Mouse (Mus musculus): ENCODE measurements around the gene Ganab. TPM values are rescaled to one million over a fixed set of nuclear protein-coding genes. Genes with fewer than 3 reads are reported as not detected.

Gene Ganab
- total RNA-seq, 1 experiment from 2014 or later, result 57.5 TPM

GRCm38 (mm10) chr19:8920836-8921291 is 23.0 kb downstream of the Ganab start:
- ATAC-seq (replicated peaks; ENCODE audit: insufficient number of reproducible peaks, low FRiP score, low TSS enrichment, poor library complexity, severe bottlenecking), result no peak; the same call in 1 of the 2 replicates

- ATAC-seq (replicated peaks; ENCODE audit: insufficient number of reproducible peaks, low FRiP score, low TSS enrichment, poor library complexity, severe bottlenecking), result no peak
Observed at GRCm38 (mm10) chr19:8921741-8922140, 23.9 kb downstream of the Ganab start.

GRCm38 (mm10) chr19:8926766-8927165 is 28.9 kb downstream of the Ganab start:
- ATAC-seq (replicated peaks; ENCODE audit: insufficient number of reproducible peaks, low FRiP score, low TSS enrichment, poor library complexity, severe bottlenecking), result no peak

GRCm38 (mm10) chr19:8927891-8928525 is 30.1 kb downstream of the Ganab start:
- no peak for ATAC-seq (replicated peaks; ENCODE audit: insufficient number of reproducible peaks, low FRiP score, low TSS enrichment, poor library complexity, severe bottlenecking)

GRCm38 (mm10) chr19:8928689-8929223 is 30.9 kb downstream of the Ganab start:
- ATAC-seq (replicated peaks; ENCODE audit: insufficient number of reproducible peaks, low FRiP score, low TSS enrichment, poor library complexity, severe bottlenecking), result no peak; the same call in 1 of the 2 replicates

GRCm38 (mm10) chr19:8929224-8930088 is 31.6 kb downstream of the Ganab start, which contains the start of the genes Rom1 and Eml3:
TSS of gene Rom1 (minus strand) at chr19:8929356.
TSS of gene Eml3 (plus strand) at chr19:8929552.
- ATAC-seq (replicated peaks; ENCODE audit: insufficient number of reproducible peaks, low FRiP score, low TSS enrichment, poor library complexity, severe bottlenecking), result peak; percentile 89

- no peak for ATAC-seq (replicated peaks; ENCODE audit: insufficient number of reproducible peaks, low FRiP score, low TSS enrichment, poor library complexity, severe bottlenecking)
Observed at GRCm38 (mm10) chr19:8930117-8930516, 32.2 kb downstream of the Ganab start.

GRCm38 (mm10) chr19:8930771-8931170 is 32.9 kb downstream of the Ganab start:
- ATAC-seq (replicated peaks; ENCODE audit: insufficient number of reproducible peaks, low FRiP score, low TSS enrichment, poor library complexity, severe bottlenecking), result no peak

- no peak for ATAC-seq (replicated peaks; ENCODE audit: insufficient number of reproducible peaks, low FRiP score, low TSS enrichment, poor library complexity, severe bottlenecking)
Observed at GRCm38 (mm10) chr19:8936736-8937135, 38.9 kb downstream of the Ganab start.

GRCm38 (mm10) chr19:8940526-8941133 is 42.8 kb downstream of the Ganab start:
- ATAC-seq (replicated peaks; ENCODE audit: insufficient number of reproducible peaks, low FRiP score, low TSS enrichment, poor library complexity, severe bottlenecking), result no peak

- ATAC-seq (replicated peaks; ENCODE audit: insufficient number of reproducible peaks, low FRiP score, low TSS enrichment, poor library complexity, severe bottlenecking), result no peak
Observed at GRCm38 (mm10) chr19:8941136-8941514, 43.3 kb downstream of the Ganab start.

- ATAC-seq (replicated peaks; ENCODE audit: insufficient number of reproducible peaks, low FRiP score, low TSS enrichment, poor library complexity, severe bottlenecking), result peak; percentile 92
Observed at GRCm38 (mm10) chr19:8941515-8942217, 43.8 kb downstream of the Ganab start, which contains the start of gene Mta2. TSS of gene Mta2 (plus strand) at chr19:8941875.

- ATAC-seq (replicated peaks; ENCODE audit: insufficient number of reproducible peaks, low FRiP score, low TSS enrichment, poor library complexity, severe bottlenecking), result no peak
Observed at GRCm38 (mm10) chr19:8942276-8942964, 44.5 kb downstream of the Ganab start.

- ATAC-seq (replicated peaks; ENCODE audit: insufficient number of reproducible peaks, low FRiP score, low TSS enrichment, poor library complexity, severe bottlenecking), result no peak
Observed at GRCm38 (mm10) chr19:8943047-8943446, 45.2 kb downstream of the Ganab start.

GRCm38 (mm10) chr19:8944062-8944461 is 46.2 kb downstream of the Ganab start:
- no peak for ATAC-seq (replicated peaks; ENCODE audit: insufficient number of reproducible peaks, low FRiP score, low TSS enrichment, poor library complexity, severe bottlenecking)

- ATAC-seq (replicated peaks; ENCODE audit: insufficient number of reproducible peaks, low FRiP score, low TSS enrichment, poor library complexity, severe bottlenecking), result no peak
Observed at GRCm38 (mm10) chr19:8944750-8945149, 46.9 kb downstream of the Ganab start.

GRCm38 (mm10) chr19:8945251-8945650 is 47.4 kb downstream of the Ganab start:
- no peak for ATAC-seq (replicated peaks; ENCODE audit: insufficient number of reproducible peaks, low FRiP score, low TSS enrichment, poor library complexity, severe bottlenecking)

GRCm38 (mm10) chr19:8946929-8947328 is 49.1 kb downstream of the Ganab start:
- no peak for ATAC-seq (replicated peaks; ENCODE audit: insufficient number of reproducible peaks, low FRiP score, low TSS enrichment, poor library complexity, severe bottlenecking)

Data from monocyte, adult 5-6 weeks (primary cell).